Mouse (Mus musculus): ENCODE data around the gene Rgs11. TPM values are rescaled to one million over a fixed set of nuclear protein-coding genes. Genes with fewer than 3 reads are reported as not detected.

Rgs11 gene
- polyA plus RNA-seq, 1 experiment from 2014 or later: 25.9 TPM

DNA sequence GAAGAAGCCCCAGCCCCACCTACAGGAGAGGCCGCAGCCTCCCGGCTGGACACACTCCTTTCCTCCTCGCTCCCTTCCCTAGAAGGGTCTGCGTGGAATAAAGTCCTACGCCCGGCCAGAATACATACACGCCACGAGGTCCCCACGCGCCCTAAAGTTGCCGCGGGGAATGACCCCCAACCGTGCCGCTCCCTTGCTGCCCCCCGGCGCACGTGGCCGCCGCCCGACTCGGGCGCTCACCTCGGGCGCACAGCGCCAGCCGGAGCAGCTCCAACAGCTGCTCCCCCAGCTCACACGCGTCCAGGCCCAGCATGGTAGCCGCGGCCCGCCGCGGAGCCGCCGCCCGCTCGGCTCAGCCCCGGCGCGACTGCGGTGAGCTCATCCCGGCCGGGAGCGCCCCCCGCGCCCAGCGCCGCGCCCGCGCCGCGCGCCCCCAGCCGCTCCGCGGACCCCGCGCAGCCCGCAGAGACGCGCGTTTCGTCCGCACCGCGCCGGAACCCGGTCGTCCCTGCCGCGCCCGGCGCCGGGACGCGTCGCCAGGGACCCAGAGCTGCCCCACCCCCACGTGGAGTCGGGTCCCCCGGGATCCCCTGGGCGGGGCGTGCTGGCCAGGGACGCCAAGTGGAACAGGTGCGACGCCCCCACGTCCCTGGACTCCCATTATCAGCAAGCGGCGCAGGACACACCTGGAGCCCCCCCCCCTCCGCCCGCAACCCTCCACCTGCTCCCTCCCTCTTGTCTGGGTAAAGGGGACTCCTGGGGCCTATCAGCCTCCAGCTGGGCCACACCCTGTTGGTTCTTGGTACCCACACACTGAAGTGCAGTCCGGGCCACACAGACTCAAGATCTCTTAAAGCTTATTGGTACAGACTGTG, 1.7 kb upstream of the Rgs11 start:
- Histone ChIP-seq H3K4me2 (peak overlapping the region; percentile 96), H3K4me1 (peaks cover 36% of the 10 kb centered on the region), H3K36me3 (peaks cover 20% of the 10 kb centered on the region), H3K27ac (replicated peaks) (peak overlapping the region; percentile 9; the same call in 1 of the 2 replicates), H3K9ac (replicated peaks) (peak overlapping the region; percentile 79), H3K9me3 (replicated peaks) (no peaks in the 10 kb centered on the region), H3K27me3 (replicated peaks) (peaks cover 68% of the 10 kb centered on the region), H3K4me3 (replicated peaks) (peak overlapping the region; percentile 62)
- under 1% methylated on average over 74 of the region's 92 CpGs for WGBS
- ATAC-seq (ENCODE audit: low FRiP score): peak; percentile 77

DNA sequence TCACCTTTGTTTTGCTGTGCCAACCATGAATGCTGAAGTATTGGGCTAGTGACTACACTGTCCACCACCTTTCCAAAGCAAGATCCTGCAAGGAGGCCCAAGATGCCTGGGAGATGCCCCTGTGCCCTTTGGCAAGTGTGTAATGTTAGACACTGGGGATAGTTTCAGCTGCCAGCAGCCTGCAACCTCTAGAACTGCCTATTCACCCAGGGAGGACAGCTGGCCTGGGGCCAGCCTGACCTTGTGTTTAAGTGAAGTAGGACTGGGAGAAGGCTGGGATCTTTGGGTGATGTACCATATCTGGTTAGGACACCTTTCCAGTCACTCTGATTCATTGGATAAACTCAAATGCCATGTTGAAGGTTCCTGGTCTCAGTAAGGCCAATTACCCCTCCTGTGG, 753 bp upstream of the Rgs11 start:
- H3K27ac ChIP-seq (replicated peaks): no peak overlapping the region
- ATAC-seq (ENCODE audit: low FRiP score): no peak
- no peaks in the 10 kb centered on the region for H3K9me3 ChIP-seq (replicated peaks)
- peaks cover 10% of the 10 kb centered on the region for H3K36me3 ChIP-seq
- H3K27me3 ChIP-seq (replicated peaks): peaks cover 68% of the 10 kb centered on the region
- H3K4me3 ChIP-seq (replicated peaks): peak overlapping the region; percentile 62; the same call in 1 of the 2 replicates
- no peak overlapping the region for H3K9ac ChIP-seq (replicated peaks)
- H3K4me2 ChIP-seq: peak overlapping the region; percentile 96
- H3K4me1 ChIP-seq: peaks cover 36% of the 10 kb centered on the region

DNA sequence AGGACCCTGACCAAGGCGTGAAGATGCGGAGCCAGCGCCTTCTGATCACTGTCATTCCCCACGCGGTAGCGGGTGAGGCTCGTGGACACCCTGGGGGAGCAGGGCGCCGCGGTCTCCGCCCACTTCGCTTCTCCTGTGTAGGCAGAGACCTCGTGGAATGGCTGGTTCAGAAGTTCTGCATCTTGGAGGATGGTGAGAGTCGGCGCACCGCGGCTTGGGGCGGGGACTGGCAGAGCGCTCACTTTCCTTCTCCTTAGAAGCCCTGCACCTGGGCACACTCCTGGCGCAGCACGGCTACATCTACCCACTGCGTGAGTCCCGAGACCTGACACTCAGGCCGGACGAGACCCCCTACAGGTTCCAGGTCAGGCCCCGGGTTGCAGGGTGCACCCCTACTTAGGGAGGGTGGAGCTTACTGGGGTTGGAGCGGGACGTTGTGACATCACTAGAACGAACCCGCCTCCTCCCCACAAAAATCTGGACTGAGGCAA, 615 bp downstream of the Rgs11 start:
- ATAC-seq (ENCODE audit: low FRiP score): peak; percentile 29; the same call in 1 of the 2 replicates

DNA sequence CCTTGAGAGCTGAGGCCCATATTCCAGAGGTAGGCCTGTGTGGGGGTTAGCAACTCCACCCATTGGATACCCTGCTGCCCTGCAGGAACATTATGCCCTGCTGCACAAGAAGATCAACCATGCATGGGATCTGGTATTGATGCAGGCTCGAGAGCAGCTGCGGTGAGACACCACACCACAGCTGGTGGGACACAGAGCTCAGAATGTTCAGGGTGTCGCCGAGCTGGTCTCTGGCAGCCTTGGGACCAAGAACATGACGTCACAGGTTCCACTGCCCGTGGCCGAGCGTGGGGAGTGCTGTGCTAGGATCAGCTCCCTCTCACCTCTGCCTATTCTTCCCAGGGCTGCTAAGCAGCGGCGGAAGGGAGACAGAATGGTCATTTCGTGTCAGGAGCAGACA, 2.0 kb downstream of the Rgs11 start:
- no peak for ATAC-seq (ENCODE audit: low FRiP score)
- no peak overlapping the region for H3K9ac ChIP-seq (replicated peaks)
- H3K4me1 ChIP-seq: peaks cover 35% of the 10 kb centered on the region
- 28% methylated on average over 11 of the region's 11 CpGs for WGBS
- no peak overlapping the region for H3K27ac ChIP-seq (replicated peaks)
- H3K36me3 ChIP-seq: no peaks in the 10 kb centered on the region
- no peaks in the 10 kb centered on the region for H3K9me3 ChIP-seq (replicated peaks)
- peaks cover 57% of the 10 kb centered on the region for H3K27me3 ChIP-seq (replicated peaks)
- H3K4me3 ChIP-seq (replicated peaks): no peak overlapping the region
- H3K4me2 ChIP-seq: no peak overlapping the region

More for the DNA sequence above, 615 bp downstream of the Rgs11 start:
- H3K9me3 ChIP-seq (replicated peaks): no peaks in the 10 kb centered on the region
- H3K27me3 ChIP-seq (replicated peaks): peaks cover 68% of the 10 kb centered on the region
- H3K4me2 ChIP-seq: peak overlapping the region; percentile 95
- H3K4me1 ChIP-seq: peaks cover 36% of the 10 kb centered on the region
- H3K36me3 ChIP-seq: no peaks in the 10 kb centered on the region
- peak overlapping the region; percentile 49 for H3K4me3 ChIP-seq (replicated peaks)
- under 1% methylated on average over 30 of the region's 30 CpGs for WGBS
- H3K9ac ChIP-seq (replicated peaks): peak overlapping the region; percentile 48
- H3K27ac ChIP-seq (replicated peaks): no peak overlapping the region

GRCm38 (mm10) chr17:26206392-26206791, 3.6 kb downstream of the Rgs11 start:
- 64% methylated on average over 1 of the region's 1 CpGs for WGBS
- no peak overlapping the region for H3K4me3 ChIP-seq (replicated peaks)
- no peak overlapping the region for H3K4me2 ChIP-seq
- ATAC-seq (ENCODE audit: low FRiP score): no peak
- peaks cover 45% of the 10 kb centered on the region for H3K27me3 ChIP-seq (replicated peaks)
- H3K36me3 ChIP-seq: no peaks in the 10 kb centered on the region
- H3K9ac ChIP-seq (replicated peaks): no peak overlapping the region
- H3K4me1 ChIP-seq: peaks cover 21% of the 10 kb centered on the region
- no peak overlapping the region for H3K27ac ChIP-seq (replicated peaks)
- no peaks in the 10 kb centered on the region for H3K9me3 ChIP-seq (replicated peaks)

GRCm38 (mm10) chr17:26207686-26208085, 4.9 kb downstream of the Rgs11 start, which contains the start of gene Arhgdig:
Gene Arhgdig, minus strand, starts transcription at chr17:26207786.
- WGBS: 91% methylated on average over 12 of the region's 12 CpGs
- ATAC-seq (ENCODE audit: low FRiP score): no peak
- Histone ChIP-seq H3K4me1 (peaks cover 12% of the 10 kb centered on the region), H3K9ac (replicated peaks) (no peak within 1 kb of the TSS), H3K27me3 (replicated peaks) (peaks cover 32% of the 10 kb centered on the region), H3K27ac (replicated peaks) (no peak within 1 kb of the TSS), H3K4me2 (no peak within 1 kb of the TSS), H3K9me3 (replicated peaks) (no peaks in the 10 kb centered on the region), H3K36me3 (peaks cover 4% of the 10 kb centered on the region; the same call in 1 of the 2 replicates), H3K4me3 (replicated peaks) (no peak within 1 kb of the TSS)

- Histone ChIP-seq H3K27me3 (replicated peaks) (no peaks in the 10 kb centered on the region; the same call in 1 of the 2 replicates), H3K36me3 (peaks cover 40% of the 10 kb centered on the region), H3K4me3 (replicated peaks) (no peak overlapping the region), H3K9ac (replicated peaks) (no peak overlapping the region), H3K27ac (replicated peaks) (no peak overlapping the region), H3K9me3 (replicated peaks) (no peaks in the 10 kb centered on the region), H3K4me2 (no peak overlapping the region), H3K4me1 (no peaks in the 10 kb centered on the region)
- WGBS: 96% methylated on average over 7 of the region's 7 CpGs
- no peak for ATAC-seq (ENCODE audit: low FRiP score)
These were observed 9.5 kb downstream of the Rgs11 start for GRCm38 (mm10) chr17:26212241-26212640.

DNA sequence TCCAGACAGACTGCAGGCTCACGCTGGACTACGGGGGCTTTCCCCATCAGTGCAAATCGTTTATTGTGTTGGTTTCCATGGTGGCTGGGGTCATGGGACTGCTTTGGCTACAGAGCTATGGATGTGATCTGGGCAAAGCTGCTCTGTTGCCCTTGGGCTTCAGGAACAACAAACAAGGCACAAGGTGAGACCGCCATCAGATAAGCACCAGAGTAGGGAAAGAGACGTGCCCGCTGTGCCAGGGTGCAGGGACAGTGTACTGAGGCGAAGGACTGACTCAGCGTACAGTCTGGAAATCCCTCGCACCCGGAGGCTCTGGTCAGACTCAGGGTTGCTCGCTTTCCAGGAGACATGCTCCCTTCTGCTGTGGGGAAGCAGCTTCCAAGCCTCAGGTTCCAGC, 9.9 kb downstream of the Rgs11 start:
- 90% methylated on average over 11 of the region's 11 CpGs for WGBS
- H3K4me3 ChIP-seq (replicated peaks): no peak overlapping the region
- H3K36me3 ChIP-seq: peaks cover 44% of the 10 kb centered on the region
- no peak overlapping the region for H3K4me2 ChIP-seq
- H3K4me1 ChIP-seq: no peaks in the 10 kb centered on the region
- no peaks in the 10 kb centered on the region for H3K9me3 ChIP-seq (replicated peaks)
- no peaks in the 10 kb centered on the region for H3K27me3 ChIP-seq (replicated peaks)
- no peak for ATAC-seq (ENCODE audit: low FRiP score)
- no peak overlapping the region for H3K27ac ChIP-seq (replicated peaks)
- H3K9ac ChIP-seq (replicated peaks): no peak overlapping the region

DNA sequence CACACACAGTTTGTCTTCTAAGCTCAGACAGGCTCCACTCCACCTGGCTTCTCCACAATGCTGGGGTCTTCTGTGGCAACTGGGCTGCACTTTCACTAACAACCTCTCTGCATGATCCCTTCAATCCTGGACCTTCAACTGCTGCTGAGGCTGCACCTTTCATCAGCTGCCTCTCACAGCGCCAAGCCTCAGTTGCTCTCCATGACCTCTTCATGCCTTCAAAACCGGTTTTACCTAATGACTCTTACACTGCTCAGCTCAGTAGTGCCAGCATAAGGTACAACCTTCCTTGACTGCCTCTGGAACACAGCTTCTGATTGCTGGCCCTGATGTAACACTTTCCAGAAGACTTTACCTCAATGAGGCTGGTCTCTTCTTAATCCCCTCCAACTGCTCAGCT, 18.8 kb downstream of the Rgs11 start:
- no peak overlapping the region for H3K9ac ChIP-seq (replicated peaks)
- H3K27me3 ChIP-seq (replicated peaks): no peaks in the 10 kb centered on the region
- H3K9me3 ChIP-seq (replicated peaks): no peaks in the 10 kb centered on the region
- no peak overlapping the region for H3K4me2 ChIP-seq
- no peak for ATAC-seq (ENCODE audit: low FRiP score)
- WGBS: 88% methylated on average over 2 of the region's 2 CpGs
- no peak overlapping the region for H3K27ac ChIP-seq (replicated peaks)
- H3K4me3 ChIP-seq (replicated peaks): no peak overlapping the region
- peaks cover 34% of the 10 kb centered on the region for H3K36me3 ChIP-seq
- H3K4me1 ChIP-seq: no peaks in the 10 kb centered on the region

- Histone ChIP-seq H3K4me1 (no peaks in the 10 kb centered on the region), H3K27me3 (replicated peaks) (no peaks in the 10 kb centered on the region), H3K9me3 (replicated peaks) (no peaks in the 10 kb centered on the region), H3K27ac (replicated peaks) (no peak overlapping the region), H3K4me2 (no peak overlapping the region), H3K36me3 (peaks cover 7% of the 10 kb centered on the region; the same call in 1 of the 2 replicates), H3K4me3 (replicated peaks) (no peak overlapping the region), H3K9ac (replicated peaks) (no peak overlapping the region)
- no peak for ATAC-seq (ENCODE audit: low FRiP score)
- 83% methylated on average over 12 of the region's 12 CpGs for WGBS
These were observed 22.4 kb downstream of the Rgs11 start for GRCm38 (mm10) chr17:26225150-26225549.

DNA sequence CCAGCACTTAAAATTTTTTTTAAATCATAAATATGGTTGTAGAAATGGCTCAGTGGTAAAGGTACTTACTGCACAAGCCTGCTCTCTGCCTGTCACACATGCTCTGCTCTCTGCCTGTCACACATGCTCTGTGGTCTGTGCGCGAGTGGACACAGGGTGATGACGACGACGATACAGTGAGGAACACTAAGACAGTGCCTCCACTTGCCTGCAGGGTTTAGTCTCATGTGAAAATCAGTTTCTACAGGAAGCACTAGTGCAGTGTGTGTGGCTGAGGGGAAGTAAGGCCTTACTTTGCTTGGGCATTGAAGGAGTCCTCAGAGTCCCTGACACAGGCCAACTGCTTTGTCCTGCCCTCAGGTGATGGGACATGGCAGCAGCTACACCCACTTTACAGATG, 27.0 kb downstream of the Rgs11 start:
- Histone ChIP-seq H3K4me2 (no peak overlapping the region), H3K36me3 (no peaks in the 10 kb centered on the region), H3K9ac (replicated peaks) (no peak overlapping the region), H3K27me3 (replicated peaks) (no peaks in the 10 kb centered on the region), H3K27ac (replicated peaks) (no peak overlapping the region), H3K4me3 (replicated peaks) (no peak overlapping the region), H3K9me3 (replicated peaks) (no peaks in the 10 kb centered on the region), H3K4me1 (no peaks in the 10 kb centered on the region)
- 93% methylated on average over 5 of the region's 5 CpGs for WGBS
- no peak for ATAC-seq (ENCODE audit: low FRiP score)

GRCm38 (mm10) chr17:26231156-26231555, 28.4 kb downstream of the Rgs11 start:
- Histone ChIP-seq H3K4me2 (no peak overlapping the region), H3K27me3 (replicated peaks) (no peaks in the 10 kb centered on the region)

More at GRCm38 (mm10) chr17:26231156-26231555, 28.4 kb downstream of the Rgs11 start:
- Histone ChIP-seq H3K4me3 (replicated peaks) (no peak overlapping the region), H3K9ac (replicated peaks) (no peak overlapping the region), H3K36me3 (no peaks in the 10 kb centered on the region), H3K27ac (replicated peaks) (no peak overlapping the region), H3K9me3 (replicated peaks) (no peaks in the 10 kb centered on the region), H3K4me1 (0 out of 2 replicates have a peak, but pooled peaks cover 3% of the 10 kb centered on the region)
- WGBS: 90% methylated on average over 5 of the region's 5 CpGs
- no peak for ATAC-seq (ENCODE audit: low FRiP score)
